13 mouse cellular contexts compared by ENCODE assay signal in genomic region chr11:53851795-53852194, GRCm38 (mm10). TPM values are rescaled to one million over a fixed set of nuclear protein-coding genes. Genes with fewer than 3 reads are reported as not detected.
DNase-seq lines count a peak whose midpoint lies in the region; ATAC-seq lines count a peak whose summit lies in the region.
"Had no signal": no experiment of that assay in that cellular context is flagged by ENCODE, and none has a peak within 500 bp of the region (broad histone marks: within the 10 kb centered on the region; RNA-seq: fewer than 3 reads in every experiment).

No protein-coding gene starts in this region.

- H3K36me3 ChIP-seq in liver, embryonic 13.5 days = no peaks in the 10 kb centered on the region
- H3K36me3 ChIP-seq in liver, embryonic 11.5 days (ENCODE audit: control insufficient read depth, insufficient read depth, low read length) = no peaks in the 10 kb centered on the region
- H3K36me3 ChIP-seq: forebrain, embryonic 15.5 days; heart, embryonic 13.5 days; limb, embryonic 15.5 days had no signal

- no peak for ATAC-seq in liver, embryonic 13.5 days (ENCODE audit: low read depth)
- no peak for ATAC-seq in liver, embryonic 11.5 days (replicated peaks; ENCODE audit: low FRiP score)
- ATAC-seq: forebrain, embryonic 15.5 days had no signal

- no peaks in the 10 kb centered on the region for H3K27me3 ChIP-seq in liver, embryonic 13.5 days
- no peaks in the 10 kb centered on the region for H3K27me3 ChIP-seq in liver, embryonic 11.5 days (replicated peaks; ENCODE audit: control insufficient read depth, insufficient read depth, low read length)
- H3K27me3 ChIP-seq: forebrain, embryonic 15.5 days; heart, embryonic 13.5 days; limb, embryonic 15.5 days had no signal

- no peak overlapping the region for H3K4me3 ChIP-seq in liver, embryonic 13.5 days (replicated peaks)
- H3K4me3 ChIP-seq in liver, embryonic 11.5 days (ENCODE audit: low read depth, low read length) = no peak overlapping the region
- H3K4me3 ChIP-seq: forebrain, embryonic 15.5 days; heart, embryonic 13.5 days; limb, embryonic 15.5 days had no signal

- H3K4me1 ChIP-seq in liver, embryonic 13.5 days (replicated peaks) = no peaks in the 10 kb centered on the region; the same call in 1 of the 2 replicates
- peaks cover 3% of the 10 kb centered on the region for H3K4me1 ChIP-seq in liver, embryonic 11.5 days (replicated peaks; ENCODE audit: control insufficient read depth, insufficient read depth, low read length)
- H3K4me1 ChIP-seq: forebrain, embryonic 15.5 days had no signal

- no peak overlapping the region for H3K27ac ChIP-seq in liver, embryonic 13.5 days
- H3K27ac ChIP-seq in liver, embryonic 11.5 days (ENCODE audit: low read depth, low read length) = no peak overlapping the region
- H3K27ac ChIP-seq: forebrain, embryonic 15.5 days; heart, embryonic 13.5 days; limb, embryonic 15.5 days had no signal

- WGBS in liver, embryonic 13.5 days (ENCODE audit: insufficient replicate concordance) = 17% methylated on average over 5 of the region's 5 CpGs
- WGBS in liver, embryonic 11.5 days = 36% methylated on average over 5 of the region's 5 CpGs

- H3K9me3 ChIP-seq in liver, embryonic 13.5 days (replicated peaks) = no peaks in the 10 kb centered on the region
- no peaks in the 10 kb centered on the region for H3K9me3 ChIP-seq in liver, embryonic 11.5 days (ENCODE audit: control insufficient read depth, low read length)
- H3K9me3 ChIP-seq: forebrain, embryonic 15.5 days; heart, embryonic 13.5 days; limb, embryonic 15.5 days had no signal

- peak; percentile 8 for DNase-seq in liver, embryonic 13.5 days
- no peak for DNase-seq in liver, embryonic 11.5 days (ENCODE audit: low spot score)
- peak; percentile 94 for DNase-seq in induced T-regulatory cell, adult 2 months (ENCODE audit: low read depth)
- DNase-seq in naive thymus-derived CD4-positive, alpha-beta T cell, adult 2 months (ENCODE audit: low read depth) = peak; percentile 92
- peak; percentile 75 to 87 for DNase-seq in thymus, postnatal 36 days
- no peak for DNase-seq in layer of hippocampus, postnatal 14 days (ENCODE audit: low spot score in 2 of 2)
- DNase-seq in gastrocnemius, postnatal 10 days = no peak
- DNase-seq in cerebellum, adult 18-20 months = no peak
- DNase-seq: kidney, postnatal 36 days had no signal

- no peak overlapping the region for H3K4me2 ChIP-seq in liver, embryonic 13.5 days
- H3K4me2 ChIP-seq in liver, embryonic 11.5 days = no peak overlapping the region
- H3K4me2 ChIP-seq: forebrain, embryonic 15.5 days; heart, embryonic 13.5 days; limb, embryonic 15.5 days had no signal

- no peak overlapping the region for H3K9ac ChIP-seq in liver, embryonic 13.5 days
- no peak overlapping the region for H3K9ac ChIP-seq in liver, embryonic 11.5 days (ENCODE audit: low read depth, low read length)
- H3K9ac ChIP-seq: forebrain, embryonic 15.5 days; heart, embryonic 13.5 days; limb, embryonic 15.5 days had no signal

RNA-seq across cellular contexts. Expression of gene Gm12216, which starts 7.3 kb away (rescaled TPM):
- polyA plus RNA-seq in liver, embryonic 13.5 days (2015; fragmentation: Nextera tagmentation; extraction: Ambion mirVana) = 0.14 TPM in 1 of 2 replicates, not detected in the other
- polyA plus RNA-seq in liver, embryonic 11.5 days (2014; fragmentation: Nextera tagmentation; extraction: Ambion mirVana) = 0.51 TPM in 1 of 2 replicates, not detected in the other
- total RNA-seq in layer of hippocampus, postnatal 14 days (2021) = 1 to 10 TPM; 2.4 to 4.1 TPM
- total RNA-seq in gastrocnemius, postnatal 10 days (2021) = 1 to 10 TPM; 3.5 to 4.0 TPM
- polyA plus RNA-seq: forebrain, embryonic 15.5 days; neural tube, embryonic 11.5 days had no signal

RNA-seq across cellular contexts. Expression of gene Slc22a5, which starts 39.7 kb away (rescaled TPM):
- 2.4 and 3.2 TPM in 2 replicates for polyA plus RNA-seq in liver, embryonic 13.5 days (2015; fragmentation: Nextera tagmentation; extraction: Ambion mirVana)
- 4.4 and 4.8 TPM in 2 replicates for polyA plus RNA-seq in liver, embryonic 11.5 days (2014; fragmentation: Nextera tagmentation; extraction: Ambion mirVana)
- total RNA-seq in layer of hippocampus, postnatal 14 days (2021) = 10 to 100 TPM; 12.4 to 13.5 TPM
- total RNA-seq in gastrocnemius, postnatal 10 days (2021) = 10 to 100 TPM in 1 of 2 experiments, 1 to 10 TPM in 1; 7.4 to 10.7 TPM

Comparison
In these comparisons a context has a peak if more than half of its experiments do, and no peak if none do; other contexts are left out.
1. DNase-seq: peak in liver, embryonic 13.5 days (single experiment), induced T-regulatory cell, adult 2 months (single experiment), naive thymus-derived CD4-positive, alpha-beta T cell, adult 2 months (single experiment) and thymus, postnatal 36 days (2 of 2); none in liver, embryonic 11.5 days (single experiment), layer of hippocampus, postnatal 14 days (0 of 2), gastrocnemius, postnatal 10 days (single experiment) and cerebellum, adult 18-20 months (0 of 2).